Mouse (Mus musculus) hematopoietic multipotent progenitor cell, adult 10-12 weeks (in vitro differentiated cells): ENCODE data around the gene Actr1a. TPM values are rescaled to one million over a fixed set of nuclear protein-coding genes. Genes with fewer than 3 reads are reported as not detected.

ENCODE experiments used
- polyA plus RNA-seq: library from polyadenylated mRNA; stranded (reverse); fragments of >175 nt; gene quantifications from 2 replicates; pipeline ENCODE4 v1.2.3, GENCODE M21; 2012; ENCODE audit warnings: low replicate concordance

The Actr1a gene
- 26.1 and 37.0 TPM in 2 replicates for polyA plus RNA-seq

GRCm38 (mm10) chr19:46395109-46396009 lies at the start of gene Actr1a:
Actr1a (minus strand) TSS chr19:46395748.

GRCm38 (mm10) chr19:46396686-46397435 lies 1.3 kb upstream of the Actr1a start, which contains the start of gene Sufu:
Sufu (plus strand) TSS chr19:46396896.

GRCm38 (mm10) chr19:46350168-46350932 lies 45.2 kb downstream of the Actr1a start, which contains the start of gene 2310034G01Rik:
2310034G01Rik (minus strand) TSS chr19:46350302.

GRCm38 (mm10) chr19:46338331-46338936 lies 57.1 kb downstream of the Actr1a start, which contains the start of gene Cuedc2:
Cuedc2 (minus strand) TSS chr19:46338702.

GRCm38 (mm10) chr19:46328081-46329030 lies 67.2 kb downstream of the Actr1a start, which contains the start of gene Fbxl15:
Fbxl15 (plus strand) TSS chr19:46328184.

Other genes starting within 250 kb of the Actr1a start
- not detected in 2 replicates for gene Pitx3, start 247.4 kb downstream of the Actr1a start, polyA plus RNA-seq
- 419 and 633 TPM in 2 replicates for gene Gbf1, start 243.2 kb downstream of the Actr1a start, polyA plus RNA-seq
- 225 and 361 TPM in 2 replicates for gene Nfkb2, start 91.4 kb downstream of the Actr1a start, polyA plus RNA-seq
- gene Psd, start 68.6 kb downstream of the Actr1a start, polyA plus RNA-seq: 1.7 and 2.5 TPM in 2 replicates
- gene Fbxl15, start 67.6 kb downstream of the Actr1a start, polyA plus RNA-seq: 17.6 and 24.2 TPM in 2 replicates
- 94.2 and 96.3 TPM in 2 replicates for gene Cuedc2, start 57.0 kb downstream of the Actr1a start, polyA plus RNA-seq
- 9.8 and 25.9 TPM in 2 replicates for gene Mfsd13a, start 54.6 kb downstream of the Actr1a start, polyA plus RNA-seq
- 0.34 and 0.75 TPM in 2 replicates for gene 2310034G01Rik, start 45.4 kb downstream of the Actr1a start, polyA plus RNA-seq
- gene Sufu, start 1.1 kb upstream of the Actr1a start, polyA plus RNA-seq: 38.7 and 49.4 TPM in 2 replicates
- 113 and 173 TPM in 2 replicates for gene Trim8, start 106.0 kb upstream of the Actr1a start, polyA plus RNA-seq
- 6.1 and 13.0 TPM in 2 replicates for gene Arl3, start 177.4 kb upstream of the Actr1a start, polyA plus RNA-seq
- 0.89 and 2.4 TPM in 2 replicates for gene Sfxn2, start 177.6 kb upstream of the Actr1a start, polyA plus RNA-seq
- 72.2 and 116 TPM in 2 replicates for gene Wbp1l, start 203.3 kb upstream of the Actr1a start, polyA plus RNA-seq